8 mouse cellular contexts compared by ENCODE assay signal in genomic region chr9:120349145-120349544, GRCm38 (mm10). TPM values are rescaled to one million over a fixed set of nuclear protein-coding genes. Genes with fewer than 3 reads are reported as not detected.
DNase-seq lines count a peak whose midpoint lies in the region; ATAC-seq lines count a peak whose summit lies in the region.

No protein-coding gene starts in this region.

- H3K36me3 ChIP-seq in neural tube, embryonic 12.5 days, result no peaks in the 10 kb centered on the region
- H3K36me3 ChIP-seq in neural tube, embryonic 13.5 days, result no peaks in the 10 kb centered on the region

- no peak overlapping the region for H3K4me3 ChIP-seq in neural tube, embryonic 12.5 days
- no peak overlapping the region for H3K4me3 ChIP-seq in neural tube, embryonic 13.5 days

- 49% methylated on average over 4 of the region's 4 CpGs for WGBS in neural tube, embryonic 12.5 days
- WGBS in neural tube, embryonic 13.5 days, result 39% methylated on average over 4 of the region's 4 CpGs

- no peak overlapping the region for H3K9ac ChIP-seq in neural tube, embryonic 12.5 days
- no peak overlapping the region for H3K9ac ChIP-seq in neural tube, embryonic 13.5 days

- DNase-seq in neural tube, embryonic 10.5 days (ENCODE audit: extremely low spot score, low spot score), result no peak
- peak; percentile 54 to 57 for DNase-seq in cerebellum, postnatal 10 days
- DNase-seq in heart, adult 8-10 months (ENCODE audit: low spot score), result peak; percentile 65
- DNase-seq in layer of hippocampus, adult 9-11 months, result peak; percentile 86
- no peak for DNase-seq in c-Kit-positive CD71-positive TER-119-positive erythroid progenitor cells, embryonic 14.5 days (ENCODE audit: low spot score)

- no peak overlapping the region for H3K4me2 ChIP-seq in neural tube, embryonic 12.5 days (replicated peaks)
- H3K4me2 ChIP-seq in neural tube, embryonic 13.5 days, result no peak overlapping the region

- H3K9me3 ChIP-seq in neural tube, embryonic 12.5 days, result no peaks in the 10 kb centered on the region; the same call in 1 of the 2 replicates
- no peaks in the 10 kb centered on the region for H3K9me3 ChIP-seq in neural tube, embryonic 13.5 days

- no peak overlapping the region for H3K27ac ChIP-seq in neural tube, embryonic 12.5 days
- H3K27ac ChIP-seq in neural tube, embryonic 13.5 days (replicated peaks), result peak overlapping the region; percentile 71

- H3K27me3 ChIP-seq in neural tube, embryonic 12.5 days (replicated peaks), result no peaks in the 10 kb centered on the region
- H3K27me3 ChIP-seq in neural tube, embryonic 13.5 days, result no peaks in the 10 kb centered on the region

- peaks cover 6% of the 10 kb centered on the region; the same call in 1 of the 2 replicates for H3K4me1 ChIP-seq in neural tube, embryonic 12.5 days
- peaks cover 44% of the 10 kb centered on the region for H3K4me1 ChIP-seq in neural tube, embryonic 13.5 days (replicated peaks)

- ATAC-seq in neural tube, embryonic 12.5 days (ENCODE audit: low FRiP score, low read depth), result peak; percentile 66; the same call in 1 of the 2 replicates
- ATAC-seq in neural tube, embryonic 13.5 days (ENCODE audit: low read depth), result peak; percentile 54; the same call in 1 of the 2 replicates
- ATAC-seq in granulocyte monocyte progenitor cell, adult 5-6 weeks (replicated peaks; ENCODE audit: poor library complexity, severe bottlenecking), result no peak

RNA-seq across cellular contexts. Expression of gene Myrip, which starts 47.8 kb away (rescaled TPM):
- polyA plus RNA-seq in neural tube, embryonic 12.5 days (2016; fragmentation: Nextera tagmentation; extraction: Ambion mirVana), result 2.3 and 2.4 TPM in 2 replicates
- total RNA-seq in heart, adult 8-10 months (2022), result 1 to 10 TPM; 5.1 to 6.9 (median 6.3) TPM
- 3.6 and 4.5 TPM in 2 replicates for polyA plus RNA-seq in neural tube, embryonic 13.5 days (2015; fragmentation: Nextera tagmentation; extraction: Ambion mirVana)
- not detected in 2 replicates for total RNA-seq in granulocyte monocyte progenitor cell, adult 5-6 weeks (2014; fragmentation: Nextera tagmentation)
- total RNA-seq in granulocyte monocyte progenitor cell, adult 5-6 weeks (2017), result 0.46 TPM in 1 of 2 replicates, not detected in the other

Comparison
In these comparisons a context has a peak if more than half of its experiments do, and no peak if none do; other contexts are left out.
1. DNase-seq: peak in cerebellum, postnatal 10 days (2 of 2), heart, adult 8-10 months (single experiment) and layer of hippocampus, adult 9-11 months (single experiment); none in neural tube, embryonic 10.5 days (single experiment) and c-Kit-positive CD71-positive TER-119-positive erythroid progenitor cells, embryonic 14.5 days (single experiment).
2. RNA of gene Myrip, which starts 47.8 kb away (total RNA-seq): 5.1 to 6.9 TPM in heart, adult 8-10 months; 0.46 TPM in granulocyte monocyte progenitor cell, adult 5-6 weeks; every median in the first group is over 4 times any median in the second.